Mouse (Mus musculus) neural tube, embryonic 12.5 days (tissue): Measurements from ENCODE around the gene Prtg. TPM values are rescaled to one million over a fixed set of nuclear protein-coding genes. Genes with fewer than 3 reads are reported as not detected.

Source experiments
- ATAC-seq: fragments of 200-750 bp; cut with Nextera tagmentation; 2 replicates; pipeline ENCODE4 v1.8.0; 2017; ENCODE audit warnings: low read depth, mild to moderate bottlenecking, moderate TSS enrichment, moderate library complexity; ENCODE audit not compliant: low FRiP score
- H3K27ac ChIP-seq: fragments of 300-500 bp; sonication (generic); 2 replicates; pipeline ENCODE4 v1.5.1; 2016
- H3K27me3 ChIP-seq: fragments of 300-500 bp; sonication (generic); replicated peaks from 2 replicates; pipeline ENCODE4 v1.6.1; 2016; ENCODE audit warnings: mild to moderate bottlenecking
- H3K36me3 ChIP-seq: fragments of 300-500 bp; sonication (generic); 2 replicates; pipeline ENCODE4 v1.6.1; 2016; ENCODE audit warnings: mild to moderate bottlenecking
- H3K4me1 ChIP-seq: fragments of 300-500 bp; sonication (generic); 2 replicates; pipeline ENCODE4 v1.6.1; 2016
- H3K4me2 ChIP-seq: fragments of 300-500 bp; sonication (generic); replicated peaks from 2 replicates; pipeline ENCODE4 v1.6.1; 2016; ENCODE audit warnings: mild to moderate bottlenecking
- H3K4me3 ChIP-seq: fragments of 300-500 bp; sonication (generic); 2 replicates; pipeline ENCODE4 v1.5.1; 2016
- H3K9ac ChIP-seq: fragments of 300-500 bp; sonication (generic); 2 replicates; pipeline ENCODE4 v1.6.1; 2016; ENCODE audit warnings: mild to moderate bottlenecking
- H3K9me3 ChIP-seq: fragments of 300-500 bp; sonication (generic); 2 replicates; pipeline ENCODE4 v1.6.1; 2016; ENCODE audit warnings: mild to moderate bottlenecking
- WGBS: fragments of 180-500 bp; shearing (Covaris S2); methylation state at CpG from one replicate; pipeline ENCODE4 v1.1.7; 2016; 5-methylcytosine and 5-hydroxymethylcytosine counted together
- polyA plus RNA-seq: library from polyadenylated mRNA; unstranded; fragments of >200 nt; fragmentation: Nextera tagmentation; extraction: Ambion mirVana; gene quantifications from 2 replicates; pipeline ENCODE4 v1.2.1, GENCODE M21; 2016

The Prtg gene
- polyA plus RNA-seq, 1 experiment from 2014 or later: 1.2 TPM

DNA sequence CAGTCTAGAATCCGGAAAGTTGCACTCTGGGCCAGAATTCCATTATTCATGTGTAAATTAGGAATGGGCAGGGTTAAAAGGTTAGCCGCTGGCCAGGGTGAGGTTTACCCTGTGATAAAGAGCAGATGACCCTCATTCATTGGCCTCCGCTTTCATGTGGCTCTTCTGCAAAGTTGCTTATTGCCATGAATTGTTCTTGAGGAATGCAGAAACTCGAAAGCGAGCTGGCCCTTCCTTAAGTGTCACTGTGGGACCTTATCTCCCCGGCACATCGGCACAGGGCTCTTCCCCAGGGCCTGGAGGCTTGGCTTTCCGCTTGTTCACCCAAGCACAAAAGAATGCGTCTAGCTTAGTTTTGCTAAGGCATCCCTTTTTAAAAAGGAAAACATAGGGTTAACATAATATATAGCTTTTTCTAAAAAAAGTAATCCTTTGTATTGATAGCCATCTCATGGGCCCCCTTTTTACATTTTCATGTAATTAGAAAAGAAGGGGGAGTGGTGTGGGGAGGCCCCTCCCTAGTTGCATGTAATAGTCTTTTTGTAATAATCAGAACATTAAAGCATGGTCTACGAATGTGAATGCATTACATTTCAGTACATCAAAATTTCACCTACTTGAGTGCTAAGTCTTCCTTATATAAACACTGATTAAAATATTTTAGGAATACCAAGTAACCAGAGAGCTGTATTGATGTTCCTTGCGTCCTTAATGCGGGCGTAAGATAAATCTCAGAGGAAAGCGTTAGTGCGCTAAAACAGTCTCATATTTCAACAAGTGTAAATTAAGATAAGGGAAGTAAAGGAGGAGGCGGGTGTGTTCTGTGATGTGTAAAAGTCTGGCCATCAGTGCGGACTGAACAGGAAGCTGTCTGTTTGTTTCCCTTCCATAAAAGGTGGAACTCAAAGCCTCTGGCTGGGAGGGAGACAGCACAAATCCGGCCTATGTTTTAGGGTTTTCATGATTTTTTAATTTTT, 6.2 kb downstream of the Prtg start:
- ATAC-seq: no peak
- Histone ChIP-seq H3K9me3 (no peaks in the 10 kb centered on the region), H3K4me1 (peaks cover 20% of the 10 kb centered on the region), H3K27ac (no peak overlapping the region), H3K27me3 (no peaks in the 10 kb centered on the region), H3K4me3 (no peak overlapping the region), H3K9ac (no peak overlapping the region), H3K4me2 (peak overlapping the region; percentile 49), H3K36me3 (no peaks in the 10 kb centered on the region; the same call in 1 of the 2 replicates)
- WGBS: 10% methylated on average over 18 of the region's 18 CpGs

DNA sequence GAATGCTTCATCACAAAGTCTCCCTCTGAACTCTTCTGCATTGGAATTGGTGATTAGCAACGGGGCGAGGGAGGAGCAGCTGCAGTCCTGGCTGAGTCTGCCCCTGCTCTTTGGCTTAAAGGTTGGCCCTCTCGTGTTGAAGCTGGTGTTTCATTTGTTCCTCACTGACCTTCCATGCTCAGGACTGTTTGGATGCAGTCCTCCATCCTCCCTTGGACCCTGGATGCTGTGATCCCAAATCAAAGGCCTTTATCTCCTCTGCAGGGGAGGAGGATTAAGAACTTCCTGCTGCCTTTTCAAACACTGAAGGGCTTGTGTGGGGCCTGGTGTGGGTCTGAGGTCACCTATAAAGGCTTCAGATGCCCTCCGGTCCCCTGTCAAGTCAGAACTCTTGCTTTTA, 18.8 kb downstream of the Prtg start:
- ATAC-seq: no peak
- Histone ChIP-seq H3K9me3 (no peaks in the 10 kb centered on the region), H3K36me3 (no peaks in the 10 kb centered on the region), H3K27ac (no peak overlapping the region), H3K4me2 (no peak overlapping the region), H3K9ac (no peak overlapping the region), H3K4me1 (peaks cover 31% of the 10 kb centered on the region), H3K4me3 (no peak overlapping the region), H3K27me3 (no peaks in the 10 kb centered on the region)
- 11% methylated on average over 4 of the region's 4 CpGs for WGBS

- no peak for ATAC-seq
These were observed 19.3 kb downstream of the Prtg start for GRCm38 (mm10) chr9:72825976-72826375.

GRCm38 (mm10) chr9:72828616-72829257, 22.1 kb downstream of the Prtg start:
- H3K4me2 ChIP-seq: no peak overlapping the region
- H3K4me1 ChIP-seq: peaks cover 34% of the 10 kb centered on the region
- no peaks in the 10 kb centered on the region for H3K27me3 ChIP-seq
- 23% methylated on average over 5 of the region's 5 CpGs for WGBS
- no peak overlapping the region for H3K4me3 ChIP-seq
- H3K9ac ChIP-seq: no peak overlapping the region
- peak; percentile 74; the same call in 1 of the 2 replicates for ATAC-seq
- no peak overlapping the region for H3K27ac ChIP-seq
- H3K36me3 ChIP-seq: no peaks in the 10 kb centered on the region
- H3K9me3 ChIP-seq: no peaks in the 10 kb centered on the region

More at GRCm38 (mm10) chr9:72825976-72826375, 19.3 kb downstream of the Prtg start:
- Histone ChIP-seq H3K9ac (no peak overlapping the region), H3K9me3 (no peaks in the 10 kb centered on the region), H3K4me3 (no peak overlapping the region), H3K27me3 (no peaks in the 10 kb centered on the region), H3K4me2 (no peak overlapping the region), H3K4me1 (peaks cover 31% of the 10 kb centered on the region), H3K27ac (no peak overlapping the region), H3K36me3 (no peaks in the 10 kb centered on the region)
- 2% methylated on average over 3 of the region's 3 CpGs for WGBS

DNA sequence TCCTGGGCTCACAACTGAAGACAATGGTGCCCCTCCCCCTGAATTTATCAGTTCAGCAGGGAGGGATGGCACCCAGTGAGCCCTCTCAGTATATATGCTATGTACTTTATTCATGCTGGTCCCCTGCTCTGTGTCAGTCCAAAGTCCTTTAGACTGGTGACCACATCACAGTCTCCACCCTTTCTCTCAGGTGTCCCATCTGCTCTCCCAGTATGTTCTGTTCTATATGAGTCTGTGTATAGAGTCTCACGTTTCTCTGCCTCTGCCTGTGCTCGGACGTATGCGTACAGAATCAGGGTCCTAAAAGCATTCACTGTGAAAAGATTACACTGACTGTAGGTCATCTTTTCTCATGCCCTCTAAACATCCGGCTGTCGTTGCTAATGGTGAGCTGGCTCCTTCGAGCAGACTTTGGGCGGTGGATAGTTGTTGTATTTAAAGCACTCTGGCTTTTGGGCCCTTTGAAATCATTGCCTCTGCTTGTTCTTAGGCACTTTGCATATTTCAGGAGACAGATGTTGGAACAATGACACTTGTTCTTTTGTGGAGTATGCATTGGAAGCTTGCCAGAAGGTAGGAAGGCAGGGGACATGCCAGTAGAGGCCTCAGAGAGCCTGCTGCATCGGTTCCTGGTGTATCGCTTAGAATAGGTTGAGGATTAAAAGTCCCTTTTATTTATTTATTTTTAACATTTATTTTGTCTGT, 27.5 kb downstream of the Prtg start:
- no peaks in the 10 kb centered on the region for H3K27me3 ChIP-seq
- 17% methylated on average over 10 of the region's 10 CpGs for WGBS
- no peak overlapping the region for H3K27ac ChIP-seq
- no peak overlapping the region for H3K9ac ChIP-seq
- H3K9me3 ChIP-seq: no peaks in the 10 kb centered on the region
- peaks cover 29% of the 10 kb centered on the region for H3K4me1 ChIP-seq
- H3K4me2 ChIP-seq: peak overlapping the region; percentile 5; the same call in 1 of the 2 replicates
- H3K4me3 ChIP-seq: no peak overlapping the region
- no peaks in the 10 kb centered on the region for H3K36me3 ChIP-seq
- ATAC-seq: peak; percentile 56; the same call in 1 of the 2 replicates

DNA sequence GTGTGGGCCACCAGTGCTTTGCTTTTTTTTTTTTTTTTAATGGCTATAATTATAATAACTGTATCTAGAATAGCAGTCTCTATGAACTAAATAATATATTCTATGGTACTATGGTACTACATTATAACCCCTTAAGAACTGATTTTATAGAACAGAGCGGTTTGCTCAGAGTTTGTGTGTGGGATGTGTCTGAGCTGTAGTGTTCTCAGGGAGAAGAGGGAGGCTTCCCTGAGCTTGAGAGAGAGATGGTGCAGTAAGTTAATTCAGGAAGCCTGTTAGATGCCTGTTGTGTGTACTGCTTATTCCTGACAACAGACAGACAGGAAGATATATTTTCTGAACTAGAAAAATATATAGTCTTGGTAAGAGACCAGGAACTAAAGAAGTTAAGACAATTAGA, 28.3 kb downstream of the Prtg start:
- Histone ChIP-seq H3K36me3 (no peaks in the 10 kb centered on the region), H3K4me3 (no peak overlapping the region), H3K9ac (no peak overlapping the region), H3K27ac (no peak overlapping the region), H3K9me3 (no peaks in the 10 kb centered on the region), H3K4me2 (no peak overlapping the region), H3K4me1 (peaks cover 26% of the 10 kb centered on the region), H3K27me3 (no peaks in the 10 kb centered on the region)
- ATAC-seq: no peak
- 90% methylated on average over 1 of the region's 1 CpGs for WGBS

DNA sequence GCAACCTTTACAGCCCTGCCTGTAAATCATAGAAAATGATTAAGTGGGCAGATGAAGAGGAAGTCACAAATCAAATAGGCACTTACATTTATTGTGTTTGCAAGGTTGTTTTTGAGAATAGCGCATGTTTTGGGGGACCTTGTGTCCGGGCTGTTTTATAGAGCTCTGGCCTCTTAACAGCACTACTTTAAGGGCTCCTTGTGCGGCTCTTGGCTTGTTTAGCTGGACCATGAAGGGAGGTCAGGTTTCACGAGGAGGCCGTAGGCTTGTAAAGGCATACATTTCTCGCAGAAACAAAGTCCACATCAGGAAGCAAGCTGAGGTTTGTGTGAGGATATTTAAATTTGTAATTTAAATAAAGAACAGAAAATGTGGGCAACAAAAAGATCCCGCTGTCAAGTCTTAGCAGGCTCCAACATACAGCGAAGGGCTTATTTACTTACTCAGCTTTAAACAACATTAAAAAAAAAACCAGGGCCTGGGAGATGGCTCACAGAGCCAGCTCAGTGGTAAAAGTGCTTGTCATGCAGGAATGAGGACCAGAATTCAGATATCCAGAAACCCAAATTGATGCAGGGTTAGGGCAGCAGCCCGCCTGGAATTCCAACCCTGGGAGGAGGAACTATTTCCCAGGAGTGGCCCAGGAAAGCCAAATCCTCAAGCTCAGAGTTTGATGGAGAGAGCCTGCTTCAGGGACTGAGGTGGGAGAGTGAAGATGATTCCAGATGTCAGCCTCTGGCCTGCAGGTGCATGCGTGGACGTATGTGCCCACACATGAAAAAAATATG, 30.2 kb downstream of the Prtg start:
- H3K4me1 ChIP-seq: peaks cover 26% of the 10 kb centered on the region
- H3K4me3 ChIP-seq: no peak overlapping the region
- H3K9ac ChIP-seq: no peak overlapping the region
- no peak overlapping the region for H3K27ac ChIP-seq
- no peaks in the 10 kb centered on the region for H3K9me3 ChIP-seq
- no peak for ATAC-seq
- no peak overlapping the region for H3K4me2 ChIP-seq
- H3K36me3 ChIP-seq: no peaks in the 10 kb centered on the region
- whole genome bisulfite sequencing: 48% methylated on average over 11 of the region's 11 CpGs
- H3K27me3 ChIP-seq: no peaks in the 10 kb centered on the region

DNA sequence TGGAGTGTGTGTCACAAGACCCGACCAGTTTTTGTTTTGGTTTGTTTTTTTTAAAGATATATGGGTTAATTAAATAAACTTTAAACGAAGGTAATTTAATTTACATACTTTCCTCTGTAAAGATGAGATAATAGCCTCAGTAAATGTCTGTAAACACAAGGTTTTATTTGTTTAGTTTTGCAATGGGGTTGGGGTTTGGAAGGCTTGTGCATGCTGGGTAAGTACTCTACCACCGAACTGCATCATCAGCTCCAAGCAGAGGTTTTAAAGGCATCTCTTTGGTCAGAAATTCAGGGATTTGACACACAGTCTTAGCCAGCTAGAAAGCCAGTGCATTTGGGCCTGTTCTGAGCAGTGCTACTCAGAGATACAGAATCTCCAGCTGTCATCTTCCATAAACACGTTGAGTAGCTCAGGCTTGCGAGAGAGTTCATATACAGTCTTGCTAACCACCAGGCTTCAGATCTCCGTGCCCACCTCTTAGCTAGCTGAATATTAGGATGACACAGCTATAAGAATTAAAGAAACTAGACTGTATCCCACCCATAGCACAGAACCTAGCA, 31.0 kb downstream of the Prtg start:
- ATAC-seq: no peak
- Histone ChIP-seq H3K4me1 (peaks cover 24% of the 10 kb centered on the region), H3K27ac (no peak overlapping the region), H3K9me3 (no peaks in the 10 kb centered on the region), H3K9ac (no peak overlapping the region), H3K36me3 (peaks cover 2% of the 10 kb centered on the region; the same call in 1 of the 2 replicates), H3K4me3 (no peak overlapping the region), H3K27me3 (no peaks in the 10 kb centered on the region), H3K4me2 (no peak overlapping the region)
- 75% methylated on average over 6 of the region's 6 CpGs for WGBS

DNA sequence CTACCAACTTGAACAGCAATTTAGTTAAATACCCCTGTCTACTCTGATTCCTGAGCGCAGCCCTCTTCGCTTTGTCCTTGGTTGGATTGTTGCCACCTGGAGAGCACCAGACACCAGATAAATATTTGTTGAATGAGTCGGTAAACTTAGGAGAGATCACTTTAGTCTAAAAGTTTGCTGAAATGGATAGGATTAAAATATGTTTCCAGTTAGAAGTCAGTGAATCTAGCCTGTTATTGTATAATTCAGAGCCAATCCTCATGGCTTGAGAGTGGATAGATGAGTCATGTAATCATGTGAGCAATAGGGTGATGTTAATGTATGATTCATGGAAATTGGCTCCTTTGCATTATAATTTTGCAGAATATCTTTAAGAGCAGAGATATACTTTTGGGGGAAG, 31.6 kb downstream of the Prtg start:
- peaks cover 22% of the 10 kb centered on the region for H3K4me1 ChIP-seq
- no peaks in the 10 kb centered on the region for H3K9me3 ChIP-seq
- no peak overlapping the region for H3K27ac ChIP-seq
- ATAC-seq: no peak
- no peak overlapping the region for H3K4me2 ChIP-seq
- 65% methylated on average over 3 of the region's 3 CpGs for WGBS
- no peak overlapping the region for H3K4me3 ChIP-seq
- H3K9ac ChIP-seq: no peak overlapping the region
- peaks cover 5% of the 10 kb centered on the region; the same call in 1 of the 2 replicates for H3K36me3 ChIP-seq
- no peaks in the 10 kb centered on the region for H3K27me3 ChIP-seq

DNA sequence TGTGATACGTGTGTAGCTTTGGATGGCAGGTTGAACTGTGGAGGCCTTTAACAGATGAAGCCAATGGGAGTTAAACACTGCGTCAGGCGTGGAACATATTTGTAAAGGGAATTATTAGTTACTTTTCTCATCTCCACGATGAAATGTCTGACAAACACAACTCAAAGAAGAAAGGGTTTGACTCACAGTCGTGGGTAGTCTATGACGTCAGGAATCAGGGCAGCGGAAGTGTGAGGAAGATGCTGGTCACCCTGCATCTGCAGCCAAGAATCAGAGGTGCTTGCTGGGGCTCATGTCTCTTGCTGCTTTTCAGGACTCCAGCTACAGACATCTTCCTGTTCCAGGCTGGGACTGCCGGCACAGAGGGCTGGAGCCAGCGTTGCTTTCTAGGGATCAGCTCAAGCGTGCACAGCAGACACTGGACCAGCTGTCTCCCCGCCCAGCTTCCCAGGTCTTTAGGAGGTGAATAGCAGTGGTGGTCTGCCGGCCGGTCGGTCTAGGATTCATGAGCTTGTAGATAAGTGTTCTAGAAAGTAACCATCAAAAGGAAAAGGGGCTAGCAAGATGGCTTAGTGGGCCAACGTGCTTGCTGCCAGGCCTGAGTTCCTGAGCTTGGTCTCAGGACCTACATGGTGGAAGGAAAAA, 32.8 kb downstream of the Prtg start:
- no peak overlapping the region for H3K4me3 ChIP-seq
- WGBS: 79% methylated on average over 15 of the region's 15 CpGs
- ATAC-seq: no peak
- H3K9ac ChIP-seq: no peak overlapping the region
- H3K4me2 ChIP-seq: no peak overlapping the region
- H3K36me3 ChIP-seq: peaks cover 5% of the 10 kb centered on the region; the same call in 1 of the 2 replicates
- peaks cover 12% of the 10 kb centered on the region for H3K4me1 ChIP-seq
- H3K9me3 ChIP-seq: no peaks in the 10 kb centered on the region
- no peaks in the 10 kb centered on the region for H3K27me3 ChIP-seq
- no peak overlapping the region for H3K27ac ChIP-seq

DNA sequence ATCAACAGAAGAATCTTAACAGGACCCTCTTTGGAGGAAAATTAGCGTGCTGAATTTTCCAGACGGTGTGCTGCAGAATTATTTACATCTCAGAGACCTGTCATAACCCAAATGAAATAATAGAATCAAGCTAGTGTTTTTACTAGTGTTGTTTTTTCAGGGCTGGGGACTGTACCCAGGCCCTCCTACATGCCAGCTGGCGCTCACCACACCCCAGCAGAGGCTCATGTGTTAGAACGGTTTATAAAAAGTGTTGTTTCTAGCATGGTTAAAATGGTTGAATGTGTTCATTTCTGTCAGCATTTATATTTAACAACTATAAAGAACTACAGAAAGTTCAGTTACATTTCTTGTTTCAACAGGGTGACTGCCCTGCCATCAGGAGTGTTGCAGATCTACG, 37.8 kb downstream of the Prtg start:
- no peaks in the 10 kb centered on the region for H3K27me3 ChIP-seq
- no peak overlapping the region for H3K9ac ChIP-seq
- no peak overlapping the region for H3K4me3 ChIP-seq
- no peaks in the 10 kb centered on the region; the same call in 1 of the 2 replicates for H3K4me1 ChIP-seq
- 0 out of 2 replicates have a peak, but pooled peaks cover 3% of the 10 kb centered on the region for H3K9me3 ChIP-seq
- WGBS: 94% methylated on average over 5 of the region's 5 CpGs
- peaks cover 17% of the 10 kb centered on the region for H3K36me3 ChIP-seq
- no peak for ATAC-seq
- no peak overlapping the region for H3K27ac ChIP-seq
- no peak overlapping the region for H3K4me2 ChIP-seq
